Mouse (Mus musculus) stomach, embryonic 16.5 days (tissue): ENCODE data around the gene Arhgdig. TPM values are rescaled to one million over a fixed set of nuclear protein-coding genes. Genes with fewer than 3 reads are reported as not detected.
A peak's percentile ranks its signal among the peaks of the same experiment; 100 is the strongest.

ENCODE experiments used
- ATAC-seq: fragments of 200-750 bp; cut with Nextera tagmentation; 2 replicates; pipeline ENCODE4 v1.8.0; 2017; ENCODE audit warnings: moderate number of reproducible peaks, moderate TSS enrichment; ENCODE audit not compliant: insufficient read depth, low FRiP score
- H3K27ac ChIP-seq: fragments of 300-500 bp; sonication (generic); 2 replicates; pipeline ENCODE4 v1.5.1; 2014; ENCODE audit warnings: low read length
- H3K27me3 ChIP-seq: fragments of 300-500 bp; sonication (generic); 2 replicates; pipeline ENCODE4 v1.6.1; 2014; ENCODE audit warnings: low read length, control low read depth, mixed read lengths; ENCODE audit not compliant: control insufficient read depth, insufficient read depth
- H3K36me3 ChIP-seq: fragments of 300-500 bp; sonication (generic); 2 replicates; pipeline ENCODE4 v1.6.1; 2014; ENCODE audit warnings: low read length; ENCODE audit not compliant: control insufficient read depth, insufficient read depth
- H3K4me1 ChIP-seq: fragments of 300-500 bp; sonication (generic); 2 replicates; pipeline ENCODE4 v1.6.1; 2014; ENCODE audit warnings: low read length, control low read depth, mixed read lengths; ENCODE audit not compliant: control insufficient read depth, insufficient read depth
- H3K4me2 ChIP-seq: fragments of 300-500 bp; sonication (generic); 2 replicates; pipeline ENCODE4 v1.6.1; 2014; ENCODE audit warnings: low read depth, low read length, mixed read lengths
- H3K4me3 ChIP-seq: fragments of 300-500 bp; sonication (generic); replicated peaks from 2 replicates; pipeline ENCODE4 v1.5.1; 2014; ENCODE audit warnings: mild to moderate bottlenecking, low read length
- H3K9ac ChIP-seq: fragments of 300-500 bp; sonication (generic); 2 replicates; pipeline ENCODE4 v1.6.1; 2014; ENCODE audit warnings: low read length
- H3K9me3 ChIP-seq: fragments of 300-500 bp; sonication (generic); replicated peaks from 2 replicates; pipeline ENCODE4 v1.6.1; 2016; ENCODE audit warnings: low read length, control low read depth; ENCODE audit not compliant: control insufficient read depth
- WGBS: fragments of 180-500 bp; shearing (Covaris S2); extraction: QIAGEN DNeasy Blood & Tissue Kit; methylation state at CpG from one replicate; pipeline ENCODE4 v1.1.7; 2014; 5-methylcytosine and 5-hydroxymethylcytosine counted together
- polyA plus RNA-seq: library from polyadenylated mRNA; unstranded; fragments of >200 nt; fragmentation: Nextera tagmentation; extraction: Ambion mirVana; gene quantifications from 2 replicates; pipeline ENCODE4 v1.2.1, GENCODE M21; 2015

Gene Arhgdig
- polyA plus RNA-seq, 1 experiment from 2014 or later = 25.9 TPM

- Histone ChIP-seq H3K4me2 (no peak overlapping the region), H3K9me3 (no peaks in the 10 kb centered on the region), H3K27me3 (no peaks in the 10 kb centered on the region), H3K4me3 (no peak overlapping the region), H3K27ac (no peak overlapping the region), H3K9ac (no peak overlapping the region), H3K36me3 (no peaks in the 10 kb centered on the region), H3K4me1 (peaks cover 19% of the 10 kb centered on the region)
- 55% methylated on average over 6 of the region's 6 CpGs for whole genome bisulfite sequencing
- no peak for ATAC-seq
Measured at GRCm38 (mm10) chr17:26240120-26240790, 32.7 kb upstream of the Arhgdig start.

- no peak overlapping the region for H3K4me2 ChIP-seq
- H3K27ac ChIP-seq = peak overlapping the region; percentile 62
Measured at GRCm38 (mm10) chr17:26239551-26239950, 32.0 kb upstream of the Arhgdig start.

GRCm38 (mm10) chr17:26237667-26238066, 30.1 kb upstream of the Arhgdig start:
- 62% methylated on average over 10 of the region's 10 CpGs for WGBS
- Histone ChIP-seq H3K9me3 (no peaks in the 10 kb centered on the region), H3K4me1 (peaks cover 18% of the 10 kb centered on the region), H3K9ac (no peak overlapping the region), H3K4me2 (no peak overlapping the region), H3K27me3 (no peaks in the 10 kb centered on the region), H3K36me3 (no peaks in the 10 kb centered on the region), H3K4me3 (no peak overlapping the region), H3K27ac (peak overlapping the region; percentile 38)
- ATAC-seq = peak; percentile 80

More at GRCm38 (mm10) chr17:26239551-26239950, 32.0 kb upstream of the Arhgdig start:
- no peaks in the 10 kb centered on the region for H3K36me3 ChIP-seq
- no peak for ATAC-seq
- WGBS = 54% methylated on average over 2 of the region's 2 CpGs
- H3K9me3 ChIP-seq = no peaks in the 10 kb centered on the region
- no peaks in the 10 kb centered on the region for H3K27me3 ChIP-seq
- H3K9ac ChIP-seq = no peak overlapping the region
- no peak overlapping the region for H3K4me3 ChIP-seq
- peaks cover 22% of the 10 kb centered on the region for H3K4me1 ChIP-seq

GRCm38 (mm10) chr17:26235077-26235815, 27.7 kb upstream of the Arhgdig start:
- Histone ChIP-seq H3K9me3 (no peaks in the 10 kb centered on the region), H3K27me3 (no peaks in the 10 kb centered on the region), H3K36me3 (no peaks in the 10 kb centered on the region), H3K4me3 (no peak overlapping the region), H3K27ac (peak overlapping the region; percentile 58), H3K4me2 (no peak overlapping the region), H3K4me1 (peaks cover 15% of the 10 kb centered on the region), H3K9ac (no peak overlapping the region; the same call in 1 of the 2 replicates)
- no peak for ATAC-seq
- 58% methylated on average over 13 of the region's 13 CpGs for WGBS

- Histone ChIP-seq H3K36me3 (no peaks in the 10 kb centered on the region), H3K9ac (no peak overlapping the region), H3K4me1 (peaks cover 15% of the 10 kb centered on the region), H3K4me3 (no peak overlapping the region), H3K9me3 (no peaks in the 10 kb centered on the region), H3K4me2 (no peak overlapping the region), H3K27ac (no peak overlapping the region), H3K27me3 (no peaks in the 10 kb centered on the region)
- WGBS = 86% methylated on average over 8 of the region's 8 CpGs
- no peak for ATAC-seq
Measured at GRCm38 (mm10) chr17:26234386-26234785, 26.8 kb upstream of the Arhgdig start.

- H3K9me3 ChIP-seq = no peaks in the 10 kb centered on the region
- H3K27me3 ChIP-seq = no peaks in the 10 kb centered on the region
- H3K27ac ChIP-seq = no peak overlapping the region
- peaks cover 15% of the 10 kb centered on the region for H3K4me1 ChIP-seq
- H3K4me2 ChIP-seq = no peak overlapping the region
- ATAC-seq = no peak
- 76% methylated on average over 8 of the region's 8 CpGs for WGBS
- no peak overlapping the region for H3K9ac ChIP-seq
- H3K36me3 ChIP-seq = no peaks in the 10 kb centered on the region
- H3K4me3 ChIP-seq = no peak overlapping the region
Measured at GRCm38 (mm10) chr17:26232863-26233262, 25.3 kb upstream of the Arhgdig start.

GRCm38 (mm10) chr17:26231156-26231555, 23.6 kb upstream of the Arhgdig start:
- ATAC-seq = no peak
- 79% methylated on average over 5 of the region's 5 CpGs for WGBS
- Histone ChIP-seq H3K4me3 (no peak overlapping the region), H3K27me3 (no peaks in the 10 kb centered on the region), H3K36me3 (no peaks in the 10 kb centered on the region), H3K27ac (no peak overlapping the region), H3K9ac (no peak overlapping the region), H3K4me2 (no peak overlapping the region), H3K4me1 (peaks cover 7% of the 10 kb centered on the region; the same call in 1 of the 2 replicates), H3K9me3 (no peaks in the 10 kb centered on the region)

- WGBS = 96% methylated on average over 5 of the region's 5 CpGs
- ATAC-seq = no peak
- Histone ChIP-seq H3K36me3 (no peaks in the 10 kb centered on the region), H3K27ac (no peak overlapping the region), H3K4me2 (no peak overlapping the region), H3K27me3 (no peaks in the 10 kb centered on the region), H3K9me3 (no peaks in the 10 kb centered on the region), H3K4me3 (no peak overlapping the region), H3K9ac (no peak overlapping the region), H3K4me1 (no peaks in the 10 kb centered on the region)
Measured at GRCm38 (mm10) chr17:26229776-26230175, 22.2 kb upstream of the Arhgdig start.

GRCm38 (mm10) chr17:26225150-26225549, 17.6 kb upstream of the Arhgdig start:
- H3K4me1 ChIP-seq = no peaks in the 10 kb centered on the region
- H3K27me3 ChIP-seq = no peaks in the 10 kb centered on the region
- no peaks in the 10 kb centered on the region for H3K36me3 ChIP-seq
- H3K9ac ChIP-seq = no peak overlapping the region
- H3K4me2 ChIP-seq = no peak overlapping the region
- peak overlapping the region; percentile 85 for H3K27ac ChIP-seq
- no peaks in the 10 kb centered on the region for H3K9me3 ChIP-seq
- H3K4me3 ChIP-seq = no peak overlapping the region
- WGBS = 57% methylated on average over 12 of the region's 12 CpGs
- ATAC-seq = peak; percentile 88
